Mouse (Mus musculus): ENCODE data around the gene Odf4.

DNA sequence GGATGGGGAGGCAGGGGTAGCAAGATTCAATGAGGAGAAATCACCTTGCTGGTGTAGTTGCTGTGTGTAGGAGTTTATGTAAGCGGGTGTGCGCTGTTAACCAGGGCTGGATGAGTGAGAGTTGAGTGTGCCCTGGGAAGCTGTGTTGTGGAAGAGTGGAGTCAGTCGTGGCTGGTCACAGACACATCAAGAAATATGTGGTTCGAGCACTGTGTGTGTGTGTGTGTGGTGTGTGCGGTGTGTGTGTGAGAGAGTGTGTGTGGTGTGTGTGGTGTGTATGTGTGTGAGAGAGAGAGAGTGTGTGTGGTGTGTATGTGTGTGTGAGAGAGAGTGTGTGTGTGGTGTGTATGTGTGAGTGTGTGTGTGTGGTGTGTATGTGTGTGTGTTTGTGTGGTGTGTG lies 28.6 kb upstream of the Odf4 start:
- TF ChIP-seq CTCF (IDR thresholded peaks at IDR 0.05; ENCODE audit: low read depth) (no peak), EP300 (IDR thresholded peaks at IDR 0.05; ENCODE audit: low read depth) (no peak)

All from liver, embryonic 14.5 days (tissue).